Mouse (Mus musculus) lung, embryonic 16.5 days (tissue): ENCODE measurements around the gene Eif2b2. TPM values are rescaled to one million over a fixed set of nuclear protein-coding genes. Genes with fewer than 3 reads are reported as not detected.

Experiments used
- ATAC-seq: fragments of 200-750 bp; cut with Nextera tagmentation; 2 replicates; pipeline ENCODE4 v1.8.0; 2017; ENCODE audit warnings: low read depth, mild to moderate bottlenecking, moderate library complexity
- H3K27ac ChIP-seq: fragments of 300-500 bp; sonication (generic); 2 replicates; pipeline ENCODE4 v1.5.1; 2014; ENCODE audit warnings: mild to moderate bottlenecking, control low read depth, low read length
- H3K27me3 ChIP-seq: fragments of 300-500 bp; sonication (generic); 2 replicates; pipeline ENCODE4 v1.6.1; 2014; ENCODE audit warnings: low read depth, low read length, mixed read lengths; ENCODE audit not compliant: control insufficient read depth, insufficient read depth
- H3K36me3 ChIP-seq: fragments of 300-500 bp; sonication (generic); 2 replicates; pipeline ENCODE4 v1.6.1; 2014; ENCODE audit warnings: low read length; ENCODE audit not compliant: control insufficient read depth, insufficient read depth
- H3K4me1 ChIP-seq: fragments of 300-500 bp; sonication (generic); replicated peaks from 2 replicates; pipeline ENCODE4 v1.6.1; 2014; ENCODE audit warnings: low read length, mixed read lengths; ENCODE audit not compliant: control insufficient read depth, insufficient read depth
- H3K4me2 ChIP-seq: fragments of 300-500 bp; sonication (generic); 2 replicates; pipeline ENCODE4 v1.6.1; 2014; ENCODE audit warnings: low read depth, low read length, control low read depth
- H3K4me3 ChIP-seq: fragments of 300-500 bp; sonication (generic); 2 replicates; pipeline ENCODE4 v1.5.1; 2014; ENCODE audit warnings: mild to moderate bottlenecking, low read length, control low read depth
- H3K9ac ChIP-seq: fragments of 300-500 bp; sonication (generic); 2 replicates; pipeline ENCODE4 v1.6.1; 2014; ENCODE audit warnings: low read length, control low read depth
- H3K9me3 ChIP-seq: fragments of 300-500 bp; sonication (generic); 2 replicates; pipeline ENCODE4 v1.6.1; 2016; ENCODE audit warnings: low read length; ENCODE audit not compliant: control insufficient read depth
- WGBS: fragments of 180-500 bp; shearing (Covaris S2); extraction: QIAGEN DNeasy Blood & Tissue Kit; methylation state at CpG from one replicate; pipeline ENCODE4 v1.1.7; 2014; 5-methylcytosine and 5-hydroxymethylcytosine counted together
- polyA plus RNA-seq: library from polyadenylated mRNA; unstranded; fragments of >200 nt; fragmentation: Nextera tagmentation; extraction: Ambion mirVana; gene quantifications from 2 replicates; pipeline ENCODE4 v1.2.1, GENCODE M21; 2015

Gene Eif2b2
- polyA plus RNA-seq, 1 experiment from 2014 or later = 83.3 TPM

DNA sequence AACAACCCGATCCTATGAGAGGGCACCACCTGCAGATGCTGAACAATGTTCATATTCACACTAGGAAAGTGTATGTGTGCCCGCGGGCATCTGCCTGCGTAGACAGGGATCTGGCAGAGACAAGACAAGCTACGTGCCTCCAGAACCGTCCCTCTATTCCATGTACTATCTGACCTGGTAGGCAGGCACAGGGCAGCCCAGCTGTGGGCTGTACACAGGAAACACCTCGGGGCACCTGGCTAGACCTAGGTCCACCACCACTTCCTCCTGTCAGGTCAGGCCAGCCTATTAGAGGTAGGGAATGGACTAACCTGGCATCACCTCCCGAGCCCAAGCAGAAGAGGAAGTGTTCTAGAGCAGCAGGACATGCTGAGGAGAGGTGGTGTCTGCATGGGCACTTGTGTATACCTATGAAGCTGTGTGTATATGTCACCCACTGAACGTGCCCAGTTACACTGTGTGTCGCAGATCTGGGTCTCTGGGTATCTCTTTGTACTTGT, 41.5 kb upstream of the Eif2b2 start, which contains the start of gene Pgf:
TSS of gene Pgf (minus strand) at position 51 of the 500 bp plus-strand sequence.
- H3K9ac ChIP-seq = peak within 1 kb of the TSS; percentile 65
- no peak for ATAC-seq
- H3K36me3 ChIP-seq = no peaks in the 10 kb centered on the region
- H3K4me2 ChIP-seq = peak within 1 kb of the TSS; percentile 74
- peaks cover 6% of the 10 kb centered on the region for H3K27me3 ChIP-seq
- peak within 1 kb of the TSS; percentile 29; the same call in 1 of the 2 replicates for H3K27ac ChIP-seq
- peak within 1 kb of the TSS; percentile 53 for H3K4me3 ChIP-seq
- peaks cover 41% of the 10 kb centered on the region for H3K4me1 ChIP-seq
- WGBS = 68% methylated on average over 10 of the region's 10 CpGs
- H3K9me3 ChIP-seq = no peaks in the 10 kb centered on the region

DNA sequence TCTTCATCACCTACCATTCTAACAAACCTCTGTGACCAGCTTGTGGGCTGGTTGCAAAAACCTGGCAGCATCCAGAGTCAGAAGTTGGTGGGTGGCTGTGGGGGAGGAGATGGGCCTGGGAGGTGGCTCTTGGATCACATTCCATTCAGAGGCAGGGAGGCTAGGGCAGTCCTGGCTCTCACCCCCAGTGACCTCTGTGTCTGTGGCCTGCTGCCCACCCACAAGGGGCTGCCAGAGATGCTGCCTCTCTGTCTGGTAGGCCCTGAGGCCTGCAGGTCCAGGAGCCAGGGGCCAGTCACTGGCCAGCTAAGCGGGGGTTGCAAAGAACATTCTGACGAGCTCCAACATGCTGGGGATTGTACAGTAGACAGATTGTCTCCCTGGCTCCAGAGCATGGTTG, 41.0 kb upstream of the Eif2b2 start:
- 73% methylated on average over 2 of the region's 2 CpGs for WGBS

DNA sequence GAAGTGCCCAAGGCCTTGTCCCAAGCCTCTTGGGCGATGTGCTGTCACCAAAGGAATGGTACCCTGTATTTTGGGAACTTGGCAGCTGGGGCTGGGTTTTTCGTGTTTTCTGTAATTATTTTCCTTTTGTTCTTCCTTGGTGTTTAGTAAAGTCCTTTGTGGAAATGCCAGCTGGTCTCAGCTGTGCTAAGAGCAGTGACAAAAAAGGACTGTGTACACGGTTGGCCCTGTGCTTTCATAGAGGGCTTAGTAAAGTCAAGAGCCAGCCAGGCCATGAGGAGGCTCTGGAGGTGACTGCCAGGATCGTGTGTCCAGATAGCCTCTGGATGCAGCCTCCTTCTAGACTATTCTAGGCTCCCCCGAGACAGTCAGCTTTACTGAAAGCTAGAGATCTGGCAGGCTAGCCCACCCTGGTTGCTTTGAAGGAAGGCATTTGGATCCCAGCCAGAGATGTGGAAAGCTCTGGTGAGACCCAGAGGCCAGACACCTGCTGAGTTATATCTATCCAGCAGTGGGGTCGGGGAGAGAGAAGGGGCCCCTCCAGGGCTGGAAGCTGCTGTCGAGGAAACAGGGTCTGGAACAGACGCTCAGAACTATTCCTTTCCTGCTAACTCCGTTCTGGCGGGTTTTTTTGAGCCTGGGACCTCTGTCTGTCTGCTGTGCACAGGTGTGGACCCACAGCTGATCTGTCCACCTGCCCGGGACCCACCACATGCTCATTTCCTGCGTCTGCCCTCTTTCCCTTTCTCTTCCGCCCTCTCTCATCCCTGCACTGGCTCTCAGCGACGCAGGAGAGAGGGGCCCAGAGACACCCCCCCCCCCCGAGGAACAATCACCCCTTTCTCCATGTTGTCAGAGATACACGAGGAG, 37.6 kb upstream of the Eif2b2 start:
- H3K27me3 ChIP-seq = peaks cover 6% of the 10 kb centered on the region
- H3K4me3 ChIP-seq = no peak overlapping the region
- peaks cover 27% of the 10 kb centered on the region for H3K4me1 ChIP-seq
- WGBS = 14% methylated on average over 17 of the region's 17 CpGs
- no peak overlapping the region for H3K9ac ChIP-seq
- no peak overlapping the region for H3K27ac ChIP-seq
- no peak overlapping the region for H3K4me2 ChIP-seq
- ATAC-seq = peak; percentile 12; the same call in 1 of the 2 replicates
- no peaks in the 10 kb centered on the region for H3K9me3 ChIP-seq
- H3K36me3 ChIP-seq = no peaks in the 10 kb centered on the region

More for the DNA sequence above, 41.0 kb upstream of the Eif2b2 start:
- Histone ChIP-seq H3K4me1 (peaks cover 41% of the 10 kb centered on the region), H3K4me2 (no peak overlapping the region), H3K4me3 (no peak overlapping the region), H3K36me3 (no peaks in the 10 kb centered on the region), H3K27ac (no peak overlapping the region), H3K9ac (no peak overlapping the region), H3K27me3 (peaks cover 6% of the 10 kb centered on the region), H3K9me3 (no peaks in the 10 kb centered on the region)
- no peak for ATAC-seq

DNA sequence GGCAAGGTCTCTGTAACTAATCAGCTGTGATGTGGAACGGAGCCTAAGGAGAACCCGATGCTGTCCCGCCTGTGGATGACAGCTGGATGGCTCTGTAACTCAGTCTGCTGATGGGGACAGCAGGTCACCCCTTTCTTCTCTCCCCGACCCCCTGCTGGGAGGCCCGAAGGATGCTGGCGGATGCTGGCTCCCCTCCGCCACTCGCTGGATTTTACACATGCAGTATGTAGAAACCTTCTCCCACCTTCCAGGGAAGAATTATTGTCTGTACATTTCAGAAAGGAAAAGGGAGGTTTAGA, 37.0 kb upstream of the Eif2b2 start:
- no peaks in the 10 kb centered on the region for H3K9me3 ChIP-seq
- no peak overlapping the region for H3K9ac ChIP-seq
- peaks cover 22% of the 10 kb centered on the region for H3K4me1 ChIP-seq
- no peaks in the 10 kb centered on the region for H3K36me3 ChIP-seq
- H3K27me3 ChIP-seq = peaks cover 6% of the 10 kb centered on the region
- WGBS = 19% methylated on average over 8 of the region's 8 CpGs
- no peak overlapping the region for H3K4me3 ChIP-seq
- ATAC-seq = no peak; the same call in 1 of the 2 replicates
- no peak overlapping the region for H3K4me2 ChIP-seq
- no peak overlapping the region for H3K27ac ChIP-seq

DNA sequence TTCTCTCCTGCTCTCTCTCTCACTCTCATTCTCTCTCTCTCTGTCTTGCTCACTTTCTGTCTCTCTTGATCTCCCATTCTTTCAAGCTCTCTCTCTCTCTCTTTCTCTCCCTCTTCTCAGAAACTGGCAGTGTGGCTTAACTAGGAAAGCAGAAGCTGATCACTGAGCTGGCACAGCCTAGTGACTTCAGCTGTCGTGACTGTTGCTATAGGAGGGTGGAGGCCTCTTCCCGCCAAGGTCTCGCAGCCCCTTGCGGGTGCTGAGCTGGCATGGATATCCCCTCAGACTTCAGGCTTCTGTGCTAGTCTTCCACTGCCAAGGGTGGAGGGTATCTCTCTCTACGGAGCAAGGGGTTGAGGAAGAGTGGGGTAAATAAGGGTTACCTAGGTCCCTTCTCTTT, 36.4 kb upstream of the Eif2b2 start:
- Histone ChIP-seq H3K4me1 (peaks cover 18% of the 10 kb centered on the region), H3K4me3 (no peak overlapping the region), H3K27ac (no peak overlapping the region), H3K4me2 (no peak overlapping the region), H3K9me3 (no peaks in the 10 kb centered on the region), H3K27me3 (no peaks in the 10 kb centered on the region; the same call in 1 of the 2 replicates), H3K36me3 (no peaks in the 10 kb centered on the region), H3K9ac (no peak overlapping the region)
- 63% methylated on average over 5 of the region's 5 CpGs for WGBS
- no peak for ATAC-seq

DNA sequence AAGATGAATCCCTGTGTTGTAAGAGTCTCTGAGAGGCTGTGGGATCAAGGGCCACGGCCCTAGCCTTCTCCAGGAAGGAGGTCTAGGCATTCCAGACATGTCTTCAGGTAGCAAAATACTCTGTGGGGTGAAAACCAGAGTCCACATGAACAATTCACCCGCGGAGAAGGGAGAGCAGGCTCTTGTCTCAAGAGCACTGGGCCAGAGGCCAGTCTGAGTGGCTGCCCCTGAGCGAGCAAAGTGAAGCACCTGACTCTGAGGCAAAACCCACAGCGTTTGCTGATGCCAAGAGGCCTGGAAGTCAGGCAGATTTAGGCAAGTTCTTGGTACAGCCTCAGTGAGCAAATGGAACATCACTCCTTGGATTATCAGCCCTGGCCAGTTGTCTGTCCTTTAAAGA, 35.2 kb upstream of the Eif2b2 start:
- Histone ChIP-seq H3K27ac (peak overlapping the region; percentile 26; the same call in 1 of the 2 replicates), H3K36me3 (no peaks in the 10 kb centered on the region), H3K9me3 (no peaks in the 10 kb centered on the region), H3K9ac (no peak overlapping the region), H3K4me2 (no peak overlapping the region), H3K27me3 (no peaks in the 10 kb centered on the region; the same call in 1 of the 2 replicates), H3K4me1 (peaks cover 18% of the 10 kb centered on the region), H3K4me3 (no peak overlapping the region)
- 44% methylated on average over 5 of the region's 5 CpGs for WGBS
- ATAC-seq = peak; percentile 66

DNA sequence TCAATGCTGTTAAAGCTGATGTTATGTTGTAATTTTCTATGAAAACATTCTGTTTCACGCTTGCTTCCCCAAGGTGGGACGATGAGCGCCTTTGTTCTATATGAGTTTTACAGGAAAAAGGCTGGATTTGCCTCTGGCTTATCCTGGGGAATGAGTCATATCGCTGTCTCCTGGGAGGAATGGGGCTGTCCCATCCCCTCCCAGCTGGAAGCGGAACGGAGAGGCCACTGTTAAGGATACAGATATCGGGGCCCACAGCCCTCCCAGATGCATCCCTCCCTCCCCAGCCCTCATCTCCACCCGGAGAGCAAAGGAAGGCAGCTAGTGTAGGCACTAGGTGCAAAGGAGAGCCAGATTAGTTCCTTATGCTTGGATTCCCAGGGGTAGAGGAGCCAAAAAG, 33.5 kb upstream of the Eif2b2 start:
- Histone ChIP-seq H3K36me3 (no peaks in the 10 kb centered on the region), H3K9me3 (no peaks in the 10 kb centered on the region), H3K27ac (no peak overlapping the region), H3K4me3 (no peak overlapping the region), H3K4me1 (peaks cover 18% of the 10 kb centered on the region), H3K4me2 (no peak overlapping the region), H3K27me3 (no peaks in the 10 kb centered on the region), H3K9ac (no peak overlapping the region)
- WGBS = 59% methylated on average over 8 of the region's 8 CpGs
- ATAC-seq = no peak

DNA sequence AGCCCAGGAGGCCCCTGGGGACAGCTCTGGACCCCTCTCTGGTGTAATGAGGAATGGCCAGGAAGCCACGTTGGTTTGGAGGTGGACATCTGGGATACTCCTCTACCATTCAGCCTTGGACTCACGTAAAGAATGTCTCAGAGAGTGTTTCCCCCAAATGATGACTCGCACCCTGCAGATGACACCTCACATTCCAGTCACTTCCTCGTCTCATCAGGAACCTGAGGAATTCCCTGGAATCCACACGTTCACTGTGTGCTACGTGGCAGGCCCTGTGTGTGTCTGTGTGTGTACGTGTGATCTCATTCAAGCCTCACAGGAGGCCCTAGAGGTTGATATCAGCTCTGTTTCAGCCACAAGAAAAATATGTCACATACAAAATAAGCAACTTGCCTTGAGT, 32.9 kb upstream of the Eif2b2 start:
- peaks cover 18% of the 10 kb centered on the region for H3K4me1 ChIP-seq
- no peak overlapping the region for H3K4me2 ChIP-seq
- H3K27ac ChIP-seq = no peak overlapping the region
- H3K36me3 ChIP-seq = no peaks in the 10 kb centered on the region
- no peak overlapping the region for H3K9ac ChIP-seq
- H3K9me3 ChIP-seq = no peaks in the 10 kb centered on the region
- no peak overlapping the region for H3K4me3 ChIP-seq
- H3K27me3 ChIP-seq = no peaks in the 10 kb centered on the region
- ATAC-seq = no peak
- 57% methylated on average over 7 of the region's 7 CpGs for WGBS

DNA sequence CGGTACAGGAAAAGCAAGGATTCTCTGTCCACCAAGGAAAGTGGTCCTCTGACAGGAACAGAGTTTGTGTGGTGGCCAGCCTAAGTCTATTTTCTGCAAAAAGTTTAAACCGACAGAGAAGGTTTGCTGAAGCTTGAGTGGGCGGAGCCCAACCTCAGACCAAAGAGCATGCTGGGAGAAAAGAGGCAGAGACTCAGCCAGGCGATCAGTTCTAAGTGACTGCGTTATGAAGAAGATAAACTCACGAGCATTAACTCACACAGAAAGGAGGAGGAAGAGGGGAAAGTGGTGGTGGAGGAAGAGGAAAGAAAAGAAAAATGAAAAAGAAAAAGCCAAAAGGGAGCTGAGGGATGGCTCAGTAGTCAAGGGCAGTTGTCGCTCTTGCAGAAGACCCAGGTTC, 29.0 kb upstream of the Eif2b2 start:
- H3K4me1 ChIP-seq = peaks cover 33% of the 10 kb centered on the region
- H3K27me3 ChIP-seq = no peaks in the 10 kb centered on the region
- ATAC-seq = no peak
- H3K9ac ChIP-seq = no peak overlapping the region
- no peaks in the 10 kb centered on the region for H3K36me3 ChIP-seq
- no peaks in the 10 kb centered on the region for H3K9me3 ChIP-seq
- H3K4me2 ChIP-seq = no peak overlapping the region
- H3K27ac ChIP-seq = no peak overlapping the region
- WGBS = 69% methylated on average over 7 of the region's 7 CpGs
- H3K4me3 ChIP-seq = no peak overlapping the region
